Mouse (Mus musculus) liver, embryonic 11.5 days (tissue): ENCODE measurements around the gene 1810030O07Rik. TPM values are rescaled to one million over a fixed set of nuclear protein-coding genes. Genes with fewer than 3 reads are reported as not detected.
"Not testable (repeated sequence)": the region's sequence is repeated elsewhere in the genome, so short reads cannot be mapped to it uniquely, and the experiment has no call there.

ENCODE experiments used
- ATAC-seq: fragments of 200-750 bp; cut with Nextera tagmentation; replicated peaks from 2 replicates; pipeline ENCODE4 v1.8.0; 2017; ENCODE audit warnings: moderate number of reproducible peaks, mild to moderate bottlenecking, moderate TSS enrichment, moderate library complexity; ENCODE audit not compliant: low FRiP score
- DNase-seq: peaks from one replicate; pipeline ENCODE4 v3.0.0-alpha.2; 2017; ENCODE audit warnings: low spot score
- H3K27ac ChIP-seq: fragments of 300-500 bp; sonication (generic); 2 replicates; pipeline ENCODE4 v1.5.1; 2014; ENCODE audit warnings: mild to moderate bottlenecking, low read depth, low read length, control low read depth
- H3K27me3 ChIP-seq: fragments of 300-500 bp; sonication (generic); replicated peaks from 2 replicates; pipeline ENCODE4 v1.6.1; 2014; ENCODE audit warnings: low read length, mixed read lengths; ENCODE audit not compliant: control insufficient read depth, insufficient read depth
- H3K36me3 ChIP-seq: fragments of 300-500 bp; sonication (generic); 2 replicates; pipeline ENCODE4 v1.6.1; 2014; ENCODE audit warnings: mild to moderate bottlenecking, low read length, moderate library complexity, mixed read lengths; ENCODE audit not compliant: control insufficient read depth, insufficient read depth
- H3K4me1 ChIP-seq: fragments of 300-500 bp; sonication (generic); replicated peaks from 2 replicates; pipeline ENCODE4 v1.6.1; 2014; ENCODE audit warnings: low read length, mixed read lengths; ENCODE audit not compliant: control insufficient read depth, insufficient read depth
- H3K4me2 ChIP-seq: fragments of 300-500 bp; sonication (generic); 2 replicates; pipeline ENCODE4 v1.6.1; 2014; ENCODE audit warnings: mild to moderate bottlenecking, control low read depth, moderate library complexity
- H3K4me3 ChIP-seq: fragments of 300-500 bp; sonication (generic); 2 replicates; pipeline ENCODE4 v1.5.1; 2014; ENCODE audit warnings: low read depth, low read length, control low read depth
- H3K9ac ChIP-seq: fragments of 300-500 bp; sonication (generic); 2 replicates; pipeline ENCODE4 v1.6.1; 2014; ENCODE audit warnings: low read depth, low read length, control low read depth
- H3K9me3 ChIP-seq: fragments of 300-500 bp; sonication (generic); 2 replicates; pipeline ENCODE4 v1.6.1; 2016; ENCODE audit warnings: low read length, inconsistent platforms, mixed read lengths; ENCODE audit not compliant: control insufficient read depth
- WGBS: fragments of 180-500 bp; shearing (Covaris S2); extraction: QIAGEN DNeasy Blood & Tissue Kit; methylation state at CpG from one replicate; pipeline ENCODE4 v1.1.7; 2014; 5-methylcytosine and 5-hydroxymethylcytosine counted together
- polyA plus RNA-seq: library from polyadenylated mRNA; unstranded; fragments of >200 nt; fragmentation: Nextera tagmentation; extraction: Ambion mirVana; gene quantifications from 2 replicates; pipeline ENCODE4 v1.2.1, GENCODE M21; 2014

Gene 1810030O07Rik
- polyA plus RNA-seq, 1 experiment from 2014 or later: 36.2 TPM

DNA sequence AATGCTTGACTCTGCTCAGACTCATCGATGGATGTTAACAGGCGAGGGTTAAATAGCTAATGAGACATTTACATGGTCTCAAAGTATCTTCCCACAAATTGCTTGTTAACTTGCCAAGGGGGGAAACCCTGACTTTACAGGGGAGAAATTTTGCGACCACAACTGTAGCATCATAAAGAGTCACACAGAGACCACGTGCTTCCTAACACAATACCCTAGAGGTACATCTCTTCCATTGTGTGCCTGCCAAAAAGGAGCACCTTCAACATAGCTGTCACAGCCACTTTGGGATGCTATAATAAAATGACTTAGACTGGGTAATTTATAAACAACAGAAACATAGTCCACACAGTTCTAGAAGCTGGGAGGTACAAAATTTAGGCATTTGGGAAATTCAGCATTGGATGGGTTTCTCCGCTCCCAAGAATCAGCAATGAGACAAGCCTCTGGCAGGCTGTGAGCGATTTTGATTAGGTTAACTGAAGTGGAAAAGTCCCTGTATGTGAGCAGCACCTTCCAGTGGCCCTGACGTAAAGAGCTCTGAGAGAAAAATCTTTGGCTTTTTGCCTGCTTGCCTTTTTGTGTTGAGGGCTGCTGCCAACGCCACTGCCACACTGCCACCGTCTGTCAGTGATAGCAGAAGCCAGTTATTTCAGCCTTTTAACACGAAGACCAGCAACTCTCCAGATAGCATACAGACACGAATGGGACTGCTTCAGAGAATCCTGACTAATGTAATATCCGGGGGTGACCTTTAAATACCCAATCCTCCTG is 27.8 kb downstream of the 1810030O07Rik start:
- Histone ChIP-seq H3K4me2 (no peak overlapping the region), H3K27me3 (no peaks in the 10 kb centered on the region), H3K4me1 (no peaks in the 10 kb centered on the region), H3K27ac (no peak overlapping the region), H3K4me3 (no peak overlapping the region), H3K36me3 (no peaks in the 10 kb centered on the region), H3K9me3 (no peaks in the 10 kb centered on the region), H3K9ac (no peak overlapping the region)
- DNase-seq (no peak), ATAC-seq (no peak)
- 75% methylated on average over 12 of the region's 12 CpGs for WGBS

- 48% methylated on average over 2 of the region's 2 CpGs for WGBS
- no peaks in the 10 kb centered on the region for H3K36me3 ChIP-seq
- no peaks in the 10 kb centered on the region for H3K9me3 ChIP-seq
- no peak overlapping the region for H3K27ac ChIP-seq
- H3K27me3 ChIP-seq: no peaks in the 10 kb centered on the region
- DNase-seq: no peak
- H3K4me2 ChIP-seq: no peak overlapping the region
- ATAC-seq: no peak
- H3K4me3 ChIP-seq: no peak overlapping the region
- no peaks in the 10 kb centered on the region for H3K4me1 ChIP-seq
- H3K9ac ChIP-seq: no peak overlapping the region
Observed at GRCm38 (mm10) chrX:12644976-12645375, 28.5 kb downstream of the 1810030O07Rik start.

DNA sequence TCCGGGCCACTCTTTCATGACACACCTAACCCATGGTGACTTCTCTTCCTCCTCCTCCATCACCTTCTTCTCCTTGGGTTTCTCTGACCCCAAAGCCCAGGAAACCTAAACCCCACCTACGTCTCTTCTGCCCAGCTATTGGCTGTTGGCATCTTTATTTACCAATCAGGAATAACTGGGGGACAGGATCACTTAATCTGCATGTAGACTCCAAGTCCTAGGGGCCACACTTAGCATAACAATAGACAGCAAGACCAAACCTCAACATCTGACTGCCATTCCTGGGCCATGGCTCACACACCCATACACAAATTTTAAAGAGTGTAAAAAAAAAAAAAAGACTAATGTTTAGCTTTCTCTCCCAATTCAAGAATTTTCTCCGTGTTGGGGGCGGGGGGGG is 48.3 kb downstream of the 1810030O07Rik start:
- no peak for DNase-seq
- Histone ChIP-seq H3K4me2 (no peak overlapping the region), H3K36me3 (no peaks in the 10 kb centered on the region), H3K9ac (no peak overlapping the region), H3K4me3 (no peak overlapping the region), H3K27me3 (no peaks in the 10 kb centered on the region), H3K27ac (no peak overlapping the region), H3K4me1 (no peaks in the 10 kb centered on the region), H3K9me3 (no peaks in the 10 kb centered on the region)
- WGBS: 80% methylated on average over 4 of the region's 4 CpGs
- ATAC-seq: no peak

DNA sequence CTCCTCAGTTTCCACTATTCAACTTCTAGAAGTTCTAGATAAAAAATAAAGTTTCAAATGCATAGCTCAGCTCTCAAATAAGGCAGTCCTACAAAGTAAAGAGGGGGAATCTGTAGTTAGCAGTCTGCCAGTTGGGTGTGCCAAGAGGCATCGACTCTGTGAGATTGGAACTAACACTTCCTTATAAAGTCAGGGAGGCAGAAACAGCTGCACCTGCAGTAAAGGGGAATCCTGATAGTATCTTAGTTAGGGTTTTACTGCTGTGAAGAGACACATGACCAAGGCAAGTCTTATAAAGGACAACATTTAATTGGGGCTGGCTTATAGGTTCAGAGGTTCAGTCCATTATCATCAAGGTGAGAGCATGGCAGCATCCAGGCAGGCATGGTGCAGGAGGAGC is 61.1 kb downstream of the 1810030O07Rik start:
- 79% methylated on average over 1 of the region's 1 CpGs for WGBS
- not testable (repeated sequence) for H3K4me1 ChIP-seq, H3K9me3 ChIP-seq, H3K4me2 ChIP-seq, H3K9ac ChIP-seq, DNase-seq, H3K4me3 ChIP-seq, H3K36me3 ChIP-seq, H3K27me3 ChIP-seq, H3K27ac ChIP-seq, ATAC-seq

- Histone ChIP-seq H3K36me3 (no peaks in the 10 kb centered on the region), H3K27ac (no peak overlapping the region), H3K27me3 (no peaks in the 10 kb centered on the region), H3K4me1 (no peaks in the 10 kb centered on the region), H3K4me3 (no peak overlapping the region), H3K9ac (no peak overlapping the region), H3K9me3 (no peaks in the 10 kb centered on the region), H3K4me2 (no peak overlapping the region)
- WGBS: 53% methylated on average over 2 of the region's 2 CpGs
- DNase-seq (no peak), ATAC-seq (no peak)
Observed at GRCm38 (mm10) chrX:12611211-12611610, 62.3 kb downstream of the 1810030O07Rik start.

GRCm38 (mm10) chrX:12610541-12610940 is 62.9 kb downstream of the 1810030O07Rik start:
- not testable (repeated sequence) for H3K36me3 ChIP-seq, DNase-seq, H3K4me3 ChIP-seq, H3K9me3 ChIP-seq, H3K4me2 ChIP-seq, ATAC-seq, H3K4me1 ChIP-seq, H3K27me3 ChIP-seq, H3K27ac ChIP-seq, H3K9ac ChIP-seq

Other genes starting within 250 kb of the 1810030O07Rik start
- gene Atp6ap2, start 85.9 kb downstream of the 1810030O07Rik start, polyA plus RNA-seq: 66.0 and 75.3 TPM in 2 replicates
- 14.6 and 16.6 TPM in 2 replicates for gene Med14, start 88.4 kb upstream of the 1810030O07Rik start, polyA plus RNA-seq